Mouse (Mus musculus) layer of hippocampus, adult 9-11 months (tissue): ENCODE measurements around the gene Syf2.
A peak's percentile ranks its signal among the peaks of the same experiment; 100 is the strongest.
"Not testable (repeated sequence)": the region's sequence is repeated elsewhere in the genome, so short reads cannot be mapped to it uniquely, and the experiment has no call there.

Experiments
- DNase-seq: peaks from one replicate; pipeline ENCODE4 v3.0.0; 2022

The Syf2 gene

GRCm38 (mm10) chr4:134930684-134931481, at the start of gene Syf2:
TSS of gene Syf2 (plus strand) at chr4:134930898.
- peak; percentile 96 for DNase-seq

- DNase-seq = no peak
Measured at GRCm38 (mm10) chr4:134883266-134883665, 47.4 kb upstream of the Syf2 start.

- DNase-seq = no peak
Measured at GRCm38 (mm10) chr4:134883808-134884207, 46.9 kb upstream of the Syf2 start.

- DNase-seq = no peak
Measured at GRCm38 (mm10) chr4:134884364-134884763, 46.3 kb upstream of the Syf2 start.

- no peak for DNase-seq
Measured at GRCm38 (mm10) chr4:134892096-134892495, 38.6 kb upstream of the Syf2 start.

- no peak for DNase-seq
Measured at GRCm38 (mm10) chr4:134897256-134897655, 33.4 kb upstream of the Syf2 start.

- no peak for DNase-seq
Measured at GRCm38 (mm10) chr4:134901126-134901525, 29.6 kb upstream of the Syf2 start.

GRCm38 (mm10) chr4:134903046-134903445, 27.7 kb upstream of the Syf2 start:
- DNase-seq = no peak

- not testable (repeated sequence) for DNase-seq
Measured at GRCm38 (mm10) chr4:134911406-134911805, 19.3 kb upstream of the Syf2 start.

GRCm38 (mm10) chr4:134913413-134913812, 17.3 kb upstream of the Syf2 start:
- peak; percentile 59 for DNase-seq

- DNase-seq = no peak
Measured at GRCm38 (mm10) chr4:134914122-134914863, 16.4 kb upstream of the Syf2 start.

- DNase-seq = peak; percentile 95
Measured at GRCm38 (mm10) chr4:134914864-134915209, 15.9 kb upstream of the Syf2 start, which contains the start of gene Tmem50a. TSS of gene Tmem50a (minus strand) at chr4:134915024.

GRCm38 (mm10) chr4:134915223-134916050, 15.3 kb upstream of the Syf2 start:
- DNase-seq = no peak

- DNase-seq = no peak
Measured at GRCm38 (mm10) chr4:134917194-134917593, 13.5 kb upstream of the Syf2 start.

GRCm38 (mm10) chr4:134918381-134918780, 12.3 kb upstream of the Syf2 start:
- DNase-seq = peak; percentile 71

GRCm38 (mm10) chr4:134919733-134920540, 10.8 kb upstream of the Syf2 start:
- DNase-seq = peak; percentile 54

- DNase-seq = no peak
Measured at GRCm38 (mm10) chr4:134920631-134921030, 10.1 kb upstream of the Syf2 start.

- DNase-seq = no peak
Measured at GRCm38 (mm10) chr4:134921703-134922102, 9.0 kb upstream of the Syf2 start.

GRCm38 (mm10) chr4:134922111-134922924, 8.4 kb upstream of the Syf2 start:
- DNase-seq = no peak

GRCm38 (mm10) chr4:134922925-134923244, 7.8 kb upstream of the Syf2 start:
- peak; percentile 76 for DNase-seq

GRCm38 (mm10) chr4:134923258-134924018, 7.3 kb upstream of the Syf2 start, which contains the start of gene Rsrp1:
TSS of gene Rsrp1 (plus strand) at chr4:134923592.
- peak; percentile 98 for DNase-seq
